In genomic region chr8:21981664-21982337, GRCm38 (mm10) we compare ENCODE assay signal across 8 mouse cellular contexts. TPM values are rescaled to one million over a fixed set of nuclear protein-coding genes. Genes with fewer than 3 reads are reported as not detected.
DNase-seq lines count a peak whose midpoint lies in the region; ATAC-seq lines count a peak whose summit lies in the region.

No protein-coding gene starts in this region.

- peak; percentile 58; the same call in 1 of the 2 replicates for ATAC-seq in midbrain, embryonic 12.5 days (ENCODE audit: low FRiP score, low read depth)

- H3K9ac ChIP-seq in midbrain, embryonic 12.5 days (replicated peaks): no peak overlapping the region

- no peaks in the 10 kb centered on the region for H3K9me3 ChIP-seq in midbrain, embryonic 12.5 days
- H3K9me3 ChIP-seq in heart, embryonic 10.5 days: no peaks in the 10 kb centered on the region

- H3K4me3 ChIP-seq in midbrain, embryonic 12.5 days: no peak overlapping the region
- no peak overlapping the region for H3K4me3 ChIP-seq in heart, embryonic 10.5 days

- no peaks in the 10 kb centered on the region for H3K36me3 ChIP-seq in midbrain, embryonic 12.5 days
- H3K36me3 ChIP-seq in heart, embryonic 10.5 days: no peaks in the 10 kb centered on the region

- no peak overlapping the region for H3K4me2 ChIP-seq in midbrain, embryonic 12.5 days (replicated peaks)

- DNase-seq in kidney, postnatal 10 days: peak; percentile 9
- no peak for DNase-seq in kidney, postnatal 14 days
- DNase-seq in brain, adult 2 months (ENCODE audit: low read depth, low spot score): peak; percentile 81
- peak; percentile 23 to 59 for DNase-seq in frontal cortex, postnatal 36 days (ENCODE audit: low spot score in 2 of 2)
- DNase-seq in heart, embryonic 10.5 days (ENCODE audit: low spot score): no peak
- no peak for DNase-seq in adrenal gland, adult 18-20 months (ENCODE audit: low spot score in 2 of 2)
- DNase-seq in gastrocnemius, postnatal 4 days (ENCODE audit: low spot score in 2 of 2): no peak

- no peak overlapping the region for H3K27ac ChIP-seq in midbrain, embryonic 12.5 days (replicated peaks)
- no peak overlapping the region for H3K27ac ChIP-seq in heart, embryonic 10.5 days

- 67% methylated on average over 8 of the region's 8 CpGs for WGBS in midbrain, embryonic 12.5 days
- 59% methylated on average over 8 of the region's 8 CpGs for WGBS in heart, embryonic 10.5 days

- no peaks in the 10 kb centered on the region for H3K4me1 ChIP-seq in midbrain, embryonic 12.5 days
- no peaks in the 10 kb centered on the region for H3K4me1 ChIP-seq in heart, embryonic 10.5 days

- no peaks in the 10 kb centered on the region for H3K27me3 ChIP-seq in midbrain, embryonic 12.5 days
- no peaks in the 10 kb centered on the region for H3K27me3 ChIP-seq in heart, embryonic 10.5 days (ENCODE audit: insufficient read depth, poor library complexity, severe bottlenecking)

RNA-seq across cellular contexts. Expression of gene Ccdc70, which starts 12.2 kb away (rescaled TPM):
- polyA plus RNA-seq in midbrain, embryonic 12.5 days (2016; fragmentation: Nextera tagmentation; extraction: Ambion mirVana): not detected in 2 replicates
- not detected in 2 replicates for polyA plus RNA-seq in heart, embryonic 10.5 days (2016; fragmentation: Nextera tagmentation; extraction: Ambion mirVana)
- not detected for total RNA-seq in adrenal gland, adult 18-20 months (2021)
- total RNA-seq in gastrocnemius, postnatal 4 days (2021): not detected

RNA-seq across cellular contexts. Expression of gene Fam90a1a, which starts 23.3 kb away (rescaled TPM):
- polyA plus RNA-seq in midbrain, embryonic 12.5 days (2016; fragmentation: Nextera tagmentation; extraction: Ambion mirVana): not detected in 2 replicates
- not detected in 2 replicates for polyA plus RNA-seq in heart, embryonic 10.5 days (2016; fragmentation: Nextera tagmentation; extraction: Ambion mirVana)
- total RNA-seq in adrenal gland, adult 18-20 months (2021): not detected
- total RNA-seq in gastrocnemius, postnatal 4 days (2021): not detected

RNA-seq across cellular contexts. Expression of gene Defb13, which starts 35.2 kb away (rescaled TPM):
- not detected in 2 replicates for polyA plus RNA-seq in midbrain, embryonic 12.5 days (2016; fragmentation: Nextera tagmentation; extraction: Ambion mirVana)
- polyA plus RNA-seq in heart, embryonic 10.5 days (2016; fragmentation: Nextera tagmentation; extraction: Ambion mirVana): not detected in 2 replicates
- total RNA-seq in adrenal gland, adult 18-20 months (2021): not detected
- not detected for total RNA-seq in gastrocnemius, postnatal 4 days (2021)

RNA-seq across cellular contexts. Expression of gene Defb35, which starts 43.6 kb away (rescaled TPM):
- polyA plus RNA-seq in midbrain, embryonic 12.5 days (2016; fragmentation: Nextera tagmentation; extraction: Ambion mirVana): not detected in 2 replicates
- not detected in 2 replicates for polyA plus RNA-seq in heart, embryonic 10.5 days (2016; fragmentation: Nextera tagmentation; extraction: Ambion mirVana)
- total RNA-seq in adrenal gland, adult 18-20 months (2021): not detected
- total RNA-seq in gastrocnemius, postnatal 4 days (2021): not detected

RNA-seq across cellular contexts. Expression of gene Defb15, which starts 49.3 kb away (rescaled TPM):
- polyA plus RNA-seq in midbrain, embryonic 12.5 days (2016; fragmentation: Nextera tagmentation; extraction: Ambion mirVana): not detected in 2 replicates
- polyA plus RNA-seq in heart, embryonic 10.5 days (2016; fragmentation: Nextera tagmentation; extraction: Ambion mirVana): not detected in 2 replicates
- not detected for total RNA-seq in adrenal gland, adult 18-20 months (2021)
- not detected for total RNA-seq in gastrocnemius, postnatal 4 days (2021)

Comparison
In these comparisons a context has a peak if more than half of its experiments do, and no peak if none do; other contexts are left out.
1. DNase-seq: peak in kidney, postnatal 10 days (single experiment), brain, adult 2 months (single experiment) and frontal cortex, postnatal 36 days (2 of 2); none in kidney, postnatal 14 days (single experiment), heart, embryonic 10.5 days (single experiment), adrenal gland, adult 18-20 months (0 of 2) and gastrocnemius, postnatal 4 days (0 of 2).